Mouse (Mus musculus) gastrocnemius, postnatal 25 days (tissue): ENCODE measurements around the gene Krtcap3. TPM values are rescaled to one million over a fixed set of nuclear protein-coding genes. Genes with fewer than 3 reads are reported as not detected.
"Not testable (repeated sequence)": the region's sequence is repeated elsewhere in the genome, so short reads cannot be mapped to it uniquely, and the experiment has no call there.

Source experiments
- DNase-seq: peaks from one replicate; pipeline ENCODE4 v3.0.0; 2022
- long read RNA-seq, 2 experiments: library from polyadenylated mRNA; stranded (forward); transcript quantifications; one replicate each; pipeline ENCODE4 v2.0.0; 2021
- total RNA-seq, 2 experiments: library from RNA; stranded (reverse); gene quantifications; 1 replicate in 1 of 2; 2 replicates in 1 of 2; pipeline ENCODE4 v1.2.3; 2021

Gene Krtcap3
- total RNA-seq = 1 to 10 TPM; 1.8 to 1.9 TPM
- long read RNA-seq, experiment 1 = 0 reads
- long read RNA-seq, experiment 2 = 0 reads

DNA sequence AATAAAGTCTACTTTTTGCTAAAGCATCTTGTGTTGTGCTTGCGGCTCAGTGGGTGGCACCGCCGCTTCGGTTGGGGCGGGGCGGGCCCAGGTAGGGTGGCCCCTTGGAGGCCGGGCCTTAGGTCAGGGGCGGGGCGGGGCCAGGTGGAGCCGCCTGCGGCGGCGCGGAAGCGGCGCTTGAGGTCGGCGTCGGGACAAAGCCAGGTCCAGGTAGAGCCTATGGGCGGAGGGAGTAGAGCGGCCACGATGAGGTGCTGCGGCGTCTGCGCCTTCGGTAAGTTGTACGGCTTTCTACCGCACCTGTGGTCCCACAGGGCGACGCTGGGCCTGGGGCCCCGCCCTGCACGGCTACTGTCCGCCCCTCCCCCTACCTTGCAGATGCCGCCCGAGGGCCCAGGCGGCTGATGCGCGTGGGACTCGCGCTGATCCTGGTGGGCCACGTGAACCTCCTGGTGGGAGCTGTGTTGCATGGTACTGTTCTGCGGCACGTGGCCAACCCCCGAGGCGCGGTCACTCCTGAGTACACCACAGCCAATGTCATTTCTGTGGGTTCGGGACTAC, at the start of gene Krtcap3:
Gene Krtcap3, plus strand, starts transcription at position 151 of the 561 bp plus-strand sequence.
- DNase-seq = no peak

DNA sequence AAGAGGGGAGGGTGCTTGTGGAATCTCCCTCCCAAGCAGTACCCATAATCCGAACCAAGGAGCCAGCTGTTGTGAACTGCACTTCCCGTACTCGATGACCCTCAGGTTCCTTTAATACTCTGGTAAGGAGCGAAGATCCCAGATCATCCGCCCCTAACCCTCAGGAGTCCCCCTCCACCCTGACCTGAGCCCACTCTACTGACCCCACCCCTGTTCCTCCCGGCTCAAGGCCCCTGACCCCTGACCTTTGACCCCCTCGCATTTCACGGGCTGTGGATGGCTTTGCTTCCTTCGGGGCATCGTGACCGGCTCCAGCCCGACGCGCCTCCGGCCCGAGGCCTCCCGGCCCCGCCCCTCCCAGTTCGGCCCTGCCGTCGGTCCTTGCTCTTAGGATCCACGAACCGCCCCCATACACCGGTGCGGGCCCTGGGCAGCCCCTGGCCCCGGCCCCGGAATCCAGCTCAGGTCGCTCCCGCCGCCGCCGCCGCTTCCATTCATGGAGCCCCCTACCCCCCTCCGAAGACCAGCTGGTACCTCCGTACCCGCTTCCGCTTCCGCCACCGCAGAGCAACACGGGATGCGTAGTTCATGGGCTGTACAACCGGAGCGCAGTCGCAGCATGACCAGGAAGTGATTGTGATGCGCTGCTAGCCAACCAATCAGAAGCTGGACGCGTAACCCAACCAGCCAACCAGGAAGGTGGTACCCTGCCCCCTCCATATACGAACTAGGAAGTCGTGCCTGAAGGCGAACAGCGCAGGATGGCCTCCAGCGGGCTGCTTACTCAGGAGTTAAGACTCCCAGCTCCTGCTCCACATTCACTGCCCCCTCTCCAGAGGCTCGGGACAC, 49.5 kb upstream of the Krtcap3 start, which contains the start of gene Zfp513:
Gene Zfp513, minus strand, starts transcription at position 562 of the 849 bp plus-strand sequence.
- peak; percentile 97 for DNase-seq

DNA sequence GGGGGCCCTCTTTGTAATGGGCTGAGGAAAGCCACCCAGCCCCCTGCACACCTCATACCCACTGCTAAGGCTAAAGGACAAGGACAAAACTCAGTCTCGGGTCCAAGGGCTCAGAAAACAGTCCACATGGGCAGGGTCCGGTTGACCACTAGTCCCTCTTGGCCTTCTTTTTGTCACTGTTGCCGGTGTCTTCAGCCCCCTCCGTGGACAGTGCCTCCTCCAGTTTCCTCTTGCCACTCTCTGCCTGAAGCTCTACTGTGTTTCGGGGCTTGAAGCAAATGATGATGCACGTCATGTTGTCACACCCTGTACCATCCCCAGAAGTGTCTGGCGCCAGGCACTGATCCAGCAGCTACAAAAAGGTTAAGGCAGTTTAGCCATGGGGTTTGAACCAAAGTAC, 48.6 kb upstream of the Krtcap3 start:
- no peak for DNase-seq

DNA sequence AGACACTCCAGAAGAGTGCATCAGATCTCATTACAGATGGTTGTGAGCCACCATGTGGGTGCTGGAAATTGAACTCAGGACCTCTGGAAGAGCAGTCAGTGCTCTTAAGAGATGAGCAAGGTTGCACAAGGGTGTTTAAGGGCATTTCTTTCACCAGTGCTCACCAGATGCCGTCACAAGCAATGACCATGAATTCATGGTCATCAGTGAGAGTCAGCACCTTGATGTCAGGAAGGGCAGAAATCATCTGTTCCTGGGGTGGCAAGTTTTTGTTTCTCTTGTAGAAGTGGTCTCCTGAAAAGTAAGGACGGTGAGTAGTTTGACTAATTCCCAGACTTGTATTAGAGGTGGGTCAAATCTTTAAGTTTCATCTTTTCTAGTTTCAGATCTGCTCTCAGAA, 47.6 kb upstream of the Krtcap3 start:
- DNase-seq = no peak

DNA sequence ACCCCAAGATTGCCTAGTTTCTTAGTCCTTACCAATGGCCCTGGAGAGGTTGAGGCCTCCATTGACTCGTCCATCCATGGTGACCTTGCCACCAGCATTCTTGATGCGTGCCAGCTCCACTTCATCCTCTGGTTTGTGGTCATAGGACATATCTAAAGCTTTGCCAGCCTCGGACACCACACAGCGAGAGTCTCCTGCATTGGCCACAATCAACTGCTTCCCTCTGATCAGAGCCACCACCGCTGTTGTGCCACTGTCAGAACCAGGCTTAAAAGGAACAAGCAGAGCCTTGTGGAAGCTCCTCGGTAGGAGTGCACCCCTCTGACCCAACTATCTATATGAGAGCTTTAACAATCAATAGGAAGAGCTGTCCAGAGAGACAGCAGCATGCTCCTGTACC, 47.1 kb upstream of the Krtcap3 start:
- DNase-seq = no peak

DNA sequence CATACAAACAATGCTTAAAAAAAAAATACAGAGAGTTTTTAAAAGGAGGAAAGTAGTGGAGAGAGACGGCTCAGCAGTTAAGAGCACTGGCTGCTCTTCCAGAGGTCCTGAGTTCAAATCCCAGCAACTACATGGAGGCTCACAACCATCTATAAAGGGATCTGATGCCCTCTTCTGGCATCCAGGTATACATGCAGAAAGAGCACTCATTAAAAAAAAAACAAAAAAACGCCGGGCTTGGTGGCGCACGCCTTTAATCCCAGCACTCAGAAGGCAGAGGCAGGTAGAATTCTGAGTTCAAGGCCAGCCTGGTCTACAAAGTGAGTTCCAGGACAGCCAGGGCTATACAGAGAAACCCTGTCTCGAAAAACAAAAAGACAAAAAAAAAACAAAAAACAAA, 34.9 kb upstream of the Krtcap3 start:
- DNase-seq = not testable (repeated sequence)

DNA sequence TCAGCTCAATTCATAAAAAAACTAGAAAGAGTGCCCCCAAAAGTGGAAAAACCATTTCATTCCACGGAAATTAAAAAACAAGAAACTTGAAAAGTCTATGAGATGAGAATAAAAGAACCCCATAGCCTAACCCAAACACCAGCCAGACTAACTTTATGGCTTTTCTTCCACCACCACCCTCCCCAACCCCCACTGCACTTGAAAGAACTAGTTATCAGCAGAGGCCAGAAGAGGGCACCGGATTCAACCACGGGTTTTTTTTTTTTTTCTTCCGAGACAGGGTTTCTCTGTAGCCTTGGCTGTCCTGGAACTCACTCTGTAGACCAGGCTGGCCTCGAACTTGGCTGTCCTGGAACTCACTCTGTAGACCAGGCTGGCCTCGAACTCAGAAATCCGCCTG, 33.2 kb upstream of the Krtcap3 start:
- no peak for DNase-seq

DNA sequence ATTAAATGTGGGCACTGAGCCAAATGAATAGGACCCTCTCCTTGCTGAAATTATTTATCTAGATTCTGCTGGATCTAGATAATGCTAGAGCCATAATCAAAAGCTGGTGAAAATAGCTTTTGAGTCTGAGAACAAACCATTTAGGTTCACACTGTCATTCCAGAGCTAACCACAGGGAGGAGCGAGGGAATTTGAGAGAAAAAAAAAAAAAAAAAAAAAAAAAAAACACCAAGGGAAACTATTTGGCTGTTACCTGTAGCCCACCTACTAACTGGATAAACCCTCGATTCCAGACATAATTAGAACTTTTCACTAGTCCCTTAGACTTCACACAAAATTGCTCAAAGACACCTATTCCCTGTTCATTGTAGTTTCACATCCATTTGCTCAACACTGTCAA, 32.4 kb upstream of the Krtcap3 start:
- DNase-seq = no peak

DNA sequence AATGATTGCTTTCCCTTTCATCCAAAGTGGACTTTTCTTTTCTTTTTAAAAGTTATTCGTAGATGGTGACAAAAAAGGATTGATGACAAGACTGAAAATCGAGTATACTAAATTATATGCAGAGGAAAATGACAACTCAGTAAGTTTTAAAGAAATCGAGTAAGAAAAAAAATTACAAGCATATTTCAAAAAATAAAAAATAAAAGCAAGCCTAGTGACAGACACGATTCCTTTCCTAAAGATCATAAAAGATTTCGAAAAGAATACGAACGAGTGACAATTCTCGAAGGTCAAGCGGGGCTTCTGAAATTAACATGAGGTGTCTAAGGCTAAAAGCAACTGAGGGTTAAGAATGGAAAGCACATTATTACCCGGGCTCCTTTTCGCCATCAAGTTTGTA, 32.0 kb upstream of the Krtcap3 start:
- no peak for DNase-seq

DNA sequence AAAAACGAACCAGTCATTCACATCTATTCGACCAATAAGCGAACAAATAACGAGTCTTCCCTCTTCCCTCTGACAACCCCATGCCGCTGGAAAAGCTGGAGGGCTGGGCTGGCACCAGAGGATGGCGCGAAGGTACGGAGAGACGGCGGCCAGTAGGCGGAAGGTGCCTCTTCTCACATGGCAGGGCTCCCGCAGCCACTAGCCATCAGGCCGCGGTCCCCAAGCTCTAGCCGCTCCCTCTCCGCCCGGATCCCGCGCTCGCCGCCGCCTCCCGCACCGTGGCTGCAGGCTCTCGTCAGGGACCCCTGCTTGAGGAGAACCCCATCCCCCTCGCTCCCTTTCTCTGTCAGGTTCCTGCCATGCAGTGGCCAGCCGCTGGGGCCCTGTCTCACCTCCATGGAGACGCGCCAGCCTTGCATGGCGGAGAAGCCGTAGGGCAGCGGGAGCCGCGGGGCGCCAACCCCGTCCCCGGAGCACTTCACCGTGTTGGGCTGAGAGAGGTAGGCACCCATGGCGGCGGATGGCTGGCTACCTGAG, 31.5 kb upstream of the Krtcap3 start:
- no peak for DNase-seq

DNA sequence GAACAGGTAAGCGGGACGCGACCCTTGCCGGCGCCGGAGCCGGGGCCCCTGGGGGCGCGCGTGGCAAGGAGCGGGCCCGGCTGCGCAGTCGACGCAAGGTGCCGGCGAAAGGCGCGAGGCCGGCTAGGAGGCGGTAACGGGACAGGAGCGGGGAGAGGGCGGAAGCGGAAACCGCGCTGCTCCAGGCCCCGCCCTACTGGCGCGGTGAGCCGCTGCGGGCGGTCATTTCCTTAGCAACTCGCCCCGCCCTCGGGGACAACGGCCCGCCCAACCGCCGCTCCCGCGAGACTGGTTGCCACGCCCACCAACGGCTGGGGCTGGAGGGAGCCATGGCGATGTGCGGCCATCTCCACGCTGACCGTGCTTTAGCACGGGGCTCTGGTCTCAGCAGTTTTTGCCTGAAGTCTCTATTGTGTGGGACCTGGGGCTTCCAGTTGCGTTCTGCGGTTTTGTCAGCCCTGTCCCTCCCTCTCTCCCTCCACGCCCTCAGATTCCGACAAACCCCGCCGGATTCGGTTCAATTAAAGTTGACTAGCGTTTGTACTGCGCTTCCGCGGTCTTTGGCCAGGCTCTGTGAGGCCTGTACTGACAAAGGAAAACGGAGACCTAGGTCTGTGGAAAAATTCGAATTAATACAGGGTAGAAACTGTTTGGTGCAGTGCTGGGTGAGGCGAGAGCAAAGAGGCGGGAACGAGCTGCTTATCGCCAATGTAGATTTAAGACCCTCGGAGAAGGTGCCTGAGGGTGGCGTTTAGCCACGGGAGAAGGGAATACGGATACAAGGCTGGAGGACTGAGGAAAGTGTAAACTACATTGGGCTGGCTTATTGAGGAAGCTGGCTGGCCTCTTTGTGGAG, 30.8 kb upstream of the Krtcap3 start, which contains the start of gene Ppm1g:
Gene Ppm1g, minus strand, starts transcription at position 240 of the 856 bp plus-strand sequence.
- DNase-seq = peak; percentile 97

DNA sequence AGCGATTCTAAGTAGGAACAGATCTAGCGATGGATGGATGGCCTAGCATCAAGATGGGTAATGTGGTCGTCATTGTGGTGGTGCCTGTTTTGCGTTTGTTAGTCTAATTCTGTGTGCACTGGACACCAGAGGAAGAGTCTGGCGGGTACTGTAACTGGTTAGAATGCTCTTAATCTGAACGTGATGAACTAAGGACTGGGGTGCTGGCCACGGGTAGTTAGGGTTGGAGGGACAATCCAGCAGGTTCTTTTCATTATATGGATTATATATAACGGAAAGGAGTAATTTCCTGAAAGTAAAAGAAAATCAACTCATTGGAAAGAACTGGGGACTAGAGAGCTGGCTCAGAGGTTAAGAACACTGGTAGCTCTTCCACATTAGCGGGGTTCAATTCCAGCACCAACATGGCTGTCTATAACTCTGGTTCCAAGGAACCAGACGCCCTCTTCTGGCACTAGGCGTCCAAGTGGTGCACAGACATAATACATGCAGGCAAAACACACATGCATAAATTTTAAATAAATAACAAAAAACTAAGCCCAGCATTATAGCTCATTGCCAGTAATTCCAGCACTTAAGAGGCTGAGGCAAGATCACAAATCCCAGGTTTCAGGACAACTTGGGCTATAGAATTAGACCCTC, 30.1 kb upstream of the Krtcap3 start:
- no peak for DNase-seq

DNA sequence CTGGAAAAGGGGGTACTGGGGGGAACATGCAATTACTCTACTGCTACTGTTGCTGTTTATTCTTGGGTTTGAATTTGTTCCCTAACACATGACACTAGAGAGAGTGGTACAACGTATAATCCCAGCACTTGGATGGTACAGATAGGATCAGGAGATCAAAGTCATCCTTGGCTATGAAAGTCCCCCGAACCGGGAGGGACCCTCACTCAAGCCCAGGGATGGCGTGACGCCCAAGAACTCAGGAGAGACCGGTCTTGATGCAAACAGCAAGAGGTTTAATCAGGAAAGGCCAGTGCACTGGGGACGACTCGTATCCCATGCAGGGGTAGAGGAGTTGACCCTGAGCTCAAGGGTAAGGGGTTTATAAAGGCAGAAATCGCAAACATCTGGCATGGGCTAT, 28.8 kb upstream of the Krtcap3 start:
- no peak for DNase-seq

DNA sequence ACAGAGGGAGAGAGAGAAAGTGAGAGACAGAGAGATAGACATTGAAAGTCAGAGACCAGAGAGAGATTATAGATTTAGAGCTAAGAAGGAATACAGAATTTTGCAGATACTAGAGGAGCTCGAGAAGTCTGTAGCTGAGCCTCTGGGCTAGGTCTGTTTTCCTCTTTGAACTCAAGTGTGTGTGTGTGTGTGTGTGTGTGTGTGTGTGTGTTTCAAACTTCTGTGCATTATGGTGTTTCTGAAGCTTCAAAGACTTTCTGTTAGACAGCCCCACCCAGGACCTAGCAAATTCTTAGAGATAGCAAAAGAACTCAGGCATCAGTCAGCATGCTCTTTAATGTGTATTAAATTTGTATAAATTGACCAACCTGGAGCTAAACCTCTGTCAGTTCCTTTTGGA, 24.9 kb upstream of the Krtcap3 start:
- no peak for DNase-seq

DNA sequence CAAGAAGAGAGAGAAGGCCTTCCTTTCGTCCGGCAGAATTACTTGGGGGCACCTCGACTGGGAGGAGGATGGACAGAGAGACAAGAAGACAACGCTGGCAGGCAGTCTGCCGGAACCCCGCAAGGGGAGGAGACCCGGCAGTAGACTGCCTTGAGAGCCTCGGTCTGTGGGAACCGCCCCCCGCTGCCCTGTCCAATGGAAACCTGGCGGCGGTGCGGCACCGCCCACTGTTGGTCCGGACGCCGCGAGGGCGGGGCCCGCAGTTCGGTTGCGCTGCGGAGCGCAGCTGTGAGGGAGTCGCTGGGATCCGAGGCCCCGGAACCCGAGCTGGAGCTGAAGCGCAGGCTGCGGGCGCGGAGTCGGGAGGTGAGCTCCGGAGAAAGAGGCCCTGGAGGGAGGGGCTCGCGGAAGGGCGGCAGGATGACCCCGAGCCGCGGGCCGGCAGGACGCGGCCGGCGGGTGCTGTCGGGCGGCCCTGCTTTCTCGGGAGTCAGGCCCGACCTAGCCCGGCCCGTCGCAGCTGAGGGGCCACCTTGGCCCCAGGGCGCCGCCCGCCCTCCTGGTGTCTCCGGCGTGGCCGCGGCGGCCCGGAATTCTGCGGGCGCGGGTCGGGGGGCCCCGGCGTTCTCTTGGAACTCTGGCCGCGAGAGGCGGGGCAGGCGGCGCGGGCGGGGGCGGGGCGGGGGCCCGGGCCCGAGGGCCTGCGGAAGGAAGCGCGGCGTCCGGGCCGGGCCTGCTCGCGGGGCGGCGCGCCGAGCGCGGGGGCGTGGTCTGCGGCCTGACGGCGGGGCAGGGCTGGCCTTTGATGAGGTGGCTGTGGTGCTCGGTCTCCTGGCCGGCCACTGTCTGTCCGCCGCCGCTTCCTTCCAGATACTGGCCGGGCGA, 10.6 kb upstream of the Krtcap3 start, which contains the start of the genes Nrbp1 and Gm9970:
Gene Nrbp1, plus strand, starts transcription at position 228 of the 885 bp plus-strand sequence.
Gene Gm9970, minus strand, starts transcription at position 596 of the 885 bp plus-strand sequence.
- peak; percentile 97 for DNase-seq

DNA sequence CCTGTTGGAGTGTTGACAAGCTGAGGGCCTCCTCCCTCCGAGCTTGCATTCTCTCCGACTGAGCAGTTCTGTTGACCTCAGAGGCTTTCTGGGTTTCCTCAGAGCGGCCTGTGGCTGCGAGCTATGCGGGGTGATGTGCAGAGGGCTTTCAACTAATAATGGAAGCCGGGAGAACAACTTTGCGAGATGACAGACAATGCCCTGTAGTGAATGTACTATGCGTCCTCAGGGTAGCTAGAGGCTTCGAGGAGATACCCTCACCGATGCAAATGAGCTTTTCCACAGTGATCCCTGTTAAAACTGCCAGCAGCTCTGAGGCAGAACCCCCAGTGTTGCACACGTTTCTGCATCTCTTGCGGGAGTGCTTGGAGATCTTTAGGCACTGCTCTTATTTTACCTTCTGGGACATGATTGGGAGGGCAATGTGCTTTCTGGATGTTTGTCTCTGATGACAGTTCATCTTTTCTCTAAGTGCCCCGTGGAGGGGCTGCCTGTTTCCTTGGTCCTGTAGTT, 9.9 kb upstream of the Krtcap3 start:
- DNase-seq = no peak

DNA sequence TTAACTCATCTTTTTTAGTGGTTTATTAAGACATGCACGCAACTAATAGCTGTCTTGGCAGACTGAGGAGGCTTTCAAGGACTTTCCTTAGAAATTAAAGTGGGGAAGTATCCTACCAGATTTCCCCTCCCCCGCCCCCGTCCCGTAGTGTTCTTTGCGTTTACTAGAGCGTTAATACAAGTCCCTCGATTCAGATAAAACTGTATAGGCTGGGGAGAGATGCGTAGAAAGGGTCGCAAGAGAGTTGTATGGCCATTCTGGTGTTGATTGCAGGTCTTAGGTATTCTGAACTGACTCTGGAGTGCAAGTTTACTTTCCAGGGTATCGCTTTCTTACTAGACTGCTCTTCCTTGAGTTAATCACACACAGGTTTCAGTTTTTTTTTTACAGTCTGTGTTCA, 9.3 kb upstream of the Krtcap3 start:
- DNase-seq = no peak

DNA sequence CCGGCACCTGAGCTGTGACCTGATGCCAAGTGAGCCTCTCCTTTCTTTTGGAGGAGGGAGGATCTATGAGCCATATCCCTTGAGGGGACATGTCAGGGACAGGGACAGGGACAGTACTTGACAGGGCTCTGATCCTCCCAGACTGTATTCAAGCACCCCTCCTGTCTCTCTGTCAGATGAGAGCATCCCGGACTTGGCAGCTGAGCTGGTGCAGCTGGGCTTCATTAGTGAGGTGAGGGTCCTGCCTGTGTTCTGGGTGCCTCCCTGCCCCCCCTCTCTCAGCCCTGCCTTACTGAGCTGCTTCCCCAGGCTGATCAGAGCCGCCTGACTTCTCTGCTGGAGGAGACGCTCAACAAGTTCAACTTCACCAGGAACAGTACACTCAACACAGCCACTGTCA, 775 bp upstream of the Krtcap3 start:
- DNase-seq = no peak

DNA sequence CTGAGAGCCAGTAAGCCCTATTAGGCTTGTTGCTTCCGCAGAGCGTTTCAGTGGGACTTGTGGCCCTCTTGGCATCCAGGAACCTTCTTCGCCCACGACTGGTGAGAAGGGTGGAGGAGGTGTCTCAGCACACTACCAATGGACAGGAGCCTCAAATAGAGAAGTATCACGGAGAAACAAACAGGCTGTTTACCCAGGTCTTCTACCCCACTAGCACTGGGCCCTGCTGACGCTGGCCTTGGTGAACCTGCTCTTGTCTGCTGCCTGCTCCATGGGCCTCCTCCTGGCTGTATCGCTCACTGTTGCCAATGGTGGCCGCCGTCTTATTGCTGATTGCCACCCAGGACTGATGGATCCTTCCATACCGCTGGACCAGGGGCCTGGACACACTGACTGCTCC, 660 bp downstream of the Krtcap3 start:
- DNase-seq = no peak

DNA sequence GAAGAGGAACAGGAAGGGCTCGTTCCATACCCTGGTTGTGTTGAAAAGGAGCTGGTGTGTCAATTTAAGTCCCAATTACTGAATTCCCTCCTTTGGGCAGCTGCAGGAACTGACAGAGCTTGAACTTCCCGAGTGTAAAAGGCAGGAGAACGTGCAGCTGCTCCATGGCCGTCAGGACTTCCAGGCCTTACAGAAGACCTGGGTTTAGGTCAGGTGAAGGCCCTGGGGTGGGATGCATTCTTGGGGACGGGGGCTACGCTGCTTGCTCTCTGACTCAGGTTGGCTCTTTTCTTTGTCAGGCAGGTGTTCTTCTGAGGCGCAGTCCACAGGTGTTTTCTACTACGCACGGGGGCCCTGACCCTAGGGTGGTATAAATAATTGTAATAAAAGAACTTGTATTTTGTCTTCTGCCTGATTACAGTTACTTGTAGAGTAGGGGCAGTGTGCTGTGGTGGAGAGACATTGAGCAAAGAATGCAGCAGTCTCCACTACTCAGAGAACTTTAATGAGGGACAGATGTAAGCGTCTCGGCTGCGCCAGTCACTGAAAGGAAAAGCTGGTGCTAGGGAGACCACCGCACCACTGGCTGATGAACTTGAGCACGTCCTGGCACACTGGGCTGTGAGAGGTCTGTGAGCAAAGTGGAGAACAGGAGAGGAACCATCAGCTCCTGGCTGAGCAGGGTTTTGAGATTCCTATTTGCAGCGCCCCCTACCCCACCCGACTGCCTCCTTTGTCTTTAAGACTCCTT, 1.5 kb downstream of the Krtcap3 start:
- DNase-seq = no peak
